1 mouse cellular context compared by ENCODE assay signal in genomic region chr10:108328356-108328755, GRCm38 (mm10).
TF ChIP-seq lines count a peak whose summit lies in the region.

No protein-coding gene starts in this region.

TF ChIP-seq in MEL, 35 proteins besides CTCF, POLR2A, EP300 and RAD21 (continued from another document):
- TF ChIP-seq NRF1 (IDR thresholded peaks at IDR 0.05; ENCODE audit: insufficient read depth, low read depth, low read length, poor library complexity, severe bottlenecking) (no peak), USF1 (IDR thresholded peaks at IDR 0.05; ENCODE audit: low read depth, low read length) (peak; percentile 84), MYC (IDR thresholded peaks at IDR 0.05; ENCODE audit: low read depth, low read length) (0 out of 2 replicates have a peak, but pooled peaks have one; percentile 59), SIN3A (IDR thresholded peaks at IDR 0.05; ENCODE audit: low read length) (peak; percentile 43; the same call in 1 of the 2 replicates), HCFC1 (IDR thresholded peaks at IDR 0.05; ENCODE audit: low read depth, low read length) (peak; percentile 12; the same call in 1 of the 2 replicates), ETS1 (IDR thresholded peaks at IDR 0.05; ENCODE audit: low read depth, low read length) (peak; percentile 43), TCF12 (IDR thresholded peaks at IDR 0.05; ENCODE audit: low read depth, low read length) (no peak), BHLHE40 (IDR thresholded peaks at IDR 0.05; ENCODE audit: borderline replicate concordance, low read depth, low read length) (peak; percentile 57; the same call in 1 of the 2 replicates), GABPA (IDR thresholded peaks at IDR 0.05; ENCODE audit: low read depth, low read length) (no peak)
